Mouse (Mus musculus): Measurements from ENCODE around the gene Lbx1. TPM values are rescaled to one million over a fixed set of nuclear protein-coding genes. Genes with fewer than 3 reads are reported as not detected.

Lbx1 gene
- polyA plus RNA-seq, 1 experiment: not detected

GRCm38 (mm10) chr19:45233496-45234127 is 2.0 kb downstream of the Lbx1 start:
- Histone ChIP-seq H3K36me3 (ENCODE audit: control insufficient read depth, insufficient read depth, low read length) (no peaks in the 10 kb centered on the region), H3K27ac (ENCODE audit: control insufficient read depth, insufficient read depth, low read depth, low read length) (no peak overlapping the region), H3K4me3 (ENCODE audit: control insufficient read depth, low read depth, low read length) (0 out of 2 replicates have a peak overlapping the region, but pooled peaks have one; percentile 2), H3K4me1 (ENCODE audit: control insufficient read depth, insufficient read depth, low read length) (peaks cover 27% of the 10 kb centered on the region), H3K27me3 (ENCODE audit: control insufficient read depth, insufficient read depth, low read length) (peaks cover 37% of the 10 kb centered on the region)
- TF ChIP-seq POLR2A (IDR thresholded peaks at IDR 0.05; ENCODE audit: control insufficient read depth, low read depth, low read length): no peak
- no peak for TF ChIP-seq CTCF (IDR thresholded peaks at IDR 0.05; ENCODE audit: control insufficient read depth, insufficient read depth, insufficient replicate concordance, low read depth, low read length)

- H3K27ac ChIP-seq (ENCODE audit: control insufficient read depth, insufficient read depth, low read depth, low read length): no peak overlapping the region
- TF ChIP-seq CTCF (IDR thresholded peaks at IDR 0.05; ENCODE audit: control insufficient read depth, insufficient read depth, insufficient replicate concordance, low read depth, low read length) (no peak), POLR2A (IDR thresholded peaks at IDR 0.05; ENCODE audit: control insufficient read depth, low read depth, low read length) (no peak)
- no peaks in the 10 kb centered on the region for H3K36me3 ChIP-seq (ENCODE audit: control insufficient read depth, insufficient read depth, low read length)
- peaks cover 37% of the 10 kb centered on the region for H3K27me3 ChIP-seq (ENCODE audit: control insufficient read depth, insufficient read depth, low read length)
- no peak overlapping the region for H3K4me3 ChIP-seq (ENCODE audit: control insufficient read depth, low read depth, low read length)
- peaks cover 27% of the 10 kb centered on the region for H3K4me1 ChIP-seq (ENCODE audit: control insufficient read depth, insufficient read depth, low read length)
These were observed 2.9 kb downstream of the Lbx1 start for GRCm38 (mm10) chr19:45232443-45233410.

GRCm38 (mm10) chr19:45232036-45232410 is 3.6 kb downstream of the Lbx1 start:
- no peak overlapping the region for H3K27ac ChIP-seq (ENCODE audit: control insufficient read depth, insufficient read depth, low read depth, low read length)
- no peaks in the 10 kb centered on the region for H3K36me3 ChIP-seq (ENCODE audit: control insufficient read depth, insufficient read depth, low read length)
- no peak overlapping the region for H3K4me3 ChIP-seq (ENCODE audit: control insufficient read depth, low read depth, low read length)
- H3K27me3 ChIP-seq (ENCODE audit: control insufficient read depth, insufficient read depth, low read length): peaks cover 34% of the 10 kb centered on the region
- TF ChIP-seq CTCF (IDR thresholded peaks at IDR 0.05; ENCODE audit: control insufficient read depth, insufficient read depth, insufficient replicate concordance, low read depth, low read length) (no peak), POLR2A (IDR thresholded peaks at IDR 0.05; ENCODE audit: control insufficient read depth, low read depth, low read length) (no peak)
- H3K4me1 ChIP-seq (ENCODE audit: control insufficient read depth, insufficient read depth, low read length): peaks cover 27% of the 10 kb centered on the region

- Histone ChIP-seq H3K27me3 (ENCODE audit: control insufficient read depth, insufficient read depth, low read length) (peaks cover 31% of the 10 kb centered on the region), H3K4me3 (ENCODE audit: control insufficient read depth, low read depth, low read length) (no peak overlapping the region), H3K36me3 (ENCODE audit: control insufficient read depth, insufficient read depth, low read length) (no peaks in the 10 kb centered on the region), H3K4me1 (ENCODE audit: control insufficient read depth, insufficient read depth, low read length) (peaks cover 25% of the 10 kb centered on the region), H3K27ac (ENCODE audit: control insufficient read depth, insufficient read depth, low read depth, low read length) (no peak overlapping the region)
- TF ChIP-seq POLR2A (IDR thresholded peaks at IDR 0.05; ENCODE audit: control insufficient read depth, low read depth, low read length): no peak
- no peak for TF ChIP-seq CTCF (IDR thresholded peaks at IDR 0.05; ENCODE audit: control insufficient read depth, insufficient read depth, insufficient replicate concordance, low read depth, low read length)
These were observed 4.1 kb downstream of the Lbx1 start for GRCm38 (mm10) chr19:45231383-45232035.

GRCm38 (mm10) chr19:45230848-45231382 is 4.7 kb downstream of the Lbx1 start:
- TF ChIP-seq CTCF (IDR thresholded peaks at IDR 0.05; ENCODE audit: control insufficient read depth, insufficient read depth, insufficient replicate concordance, low read depth, low read length) (no peak), POLR2A (IDR thresholded peaks at IDR 0.05; ENCODE audit: control insufficient read depth, low read depth, low read length) (no peak)
- Histone ChIP-seq H3K27me3 (ENCODE audit: control insufficient read depth, insufficient read depth, low read length) (peaks cover 26% of the 10 kb centered on the region), H3K4me1 (ENCODE audit: control insufficient read depth, insufficient read depth, low read length) (peaks cover 20% of the 10 kb centered on the region), H3K27ac (ENCODE audit: control insufficient read depth, insufficient read depth, low read depth, low read length) (no peak overlapping the region), H3K36me3 (ENCODE audit: control insufficient read depth, insufficient read depth, low read length) (no peaks in the 10 kb centered on the region), H3K4me3 (ENCODE audit: control insufficient read depth, low read depth, low read length) (no peak overlapping the region)

GRCm38 (mm10) chr19:45230201-45230611 is 5.4 kb downstream of the Lbx1 start:
- Histone ChIP-seq H3K4me1 (ENCODE audit: control insufficient read depth, insufficient read depth, low read length) (peaks cover 15% of the 10 kb centered on the region), H3K36me3 (ENCODE audit: control insufficient read depth, insufficient read depth, low read length) (no peaks in the 10 kb centered on the region), H3K27ac (ENCODE audit: control insufficient read depth, insufficient read depth, low read depth, low read length) (no peak overlapping the region), H3K4me3 (ENCODE audit: control insufficient read depth, low read depth, low read length) (no peak overlapping the region), H3K27me3 (ENCODE audit: control insufficient read depth, insufficient read depth, low read length) (peaks cover 23% of the 10 kb centered on the region)
- TF ChIP-seq POLR2A (IDR thresholded peaks at IDR 0.05; ENCODE audit: control insufficient read depth, low read depth, low read length) (no peak), CTCF (IDR thresholded peaks at IDR 0.05; ENCODE audit: control insufficient read depth, insufficient read depth, insufficient replicate concordance, low read depth, low read length) (no peak)
